Mouse (Mus musculus) cerebellum, adult (tissue): ENCODE measurements at regions not wholly inside any gene's neighbourhood (a gene's known extent, or its start where the extent isn't known, plus 50 kb on each side); places are given as distances from the start of the nearest gene placed in this dataset.

Experiments used
- ATAC-seq: cut with Nextera tagmentation; 2 replicates; pipeline ENCODE4 v1.9.2; 2017; ENCODE audit warnings: mild to moderate bottlenecking, moderate library complexity, mixed read lengths; ENCODE audit not compliant: insufficient number of reproducible peaks, low FRiP score, low TSS enrichment

- ATAC-seq: peak; percentile 98
Observed at GRCm38 (mm10) chr14:84750195-84750867, 307.0 kb downstream of the Pcdh17 start.

- ATAC-seq: no peak
Observed at GRCm38 (mm10) chr14:84757592-84757991, 314.2 kb downstream of the Pcdh17 start.

DNA sequence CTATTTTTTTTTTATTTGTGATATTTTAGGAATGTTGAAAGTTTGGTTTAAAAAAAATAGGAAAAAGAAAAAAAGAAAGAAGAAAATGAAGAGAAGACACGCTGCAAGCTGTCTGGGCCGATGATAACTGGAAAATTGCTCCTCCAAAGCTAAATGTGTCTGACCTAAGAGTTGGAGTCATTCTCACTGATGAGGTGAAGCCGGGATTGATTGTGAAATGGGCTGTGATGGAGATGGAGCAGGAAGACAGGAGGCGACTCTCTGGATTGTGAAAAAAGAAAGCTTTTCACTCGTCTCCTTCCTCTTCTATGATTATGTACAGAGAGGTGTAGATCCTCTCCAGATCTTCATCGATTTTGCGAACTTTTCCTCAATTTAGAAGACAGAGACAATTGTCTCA, 349.8 kb downstream of the Pcdh17 start:
- ATAC-seq: no peak

DNA sequence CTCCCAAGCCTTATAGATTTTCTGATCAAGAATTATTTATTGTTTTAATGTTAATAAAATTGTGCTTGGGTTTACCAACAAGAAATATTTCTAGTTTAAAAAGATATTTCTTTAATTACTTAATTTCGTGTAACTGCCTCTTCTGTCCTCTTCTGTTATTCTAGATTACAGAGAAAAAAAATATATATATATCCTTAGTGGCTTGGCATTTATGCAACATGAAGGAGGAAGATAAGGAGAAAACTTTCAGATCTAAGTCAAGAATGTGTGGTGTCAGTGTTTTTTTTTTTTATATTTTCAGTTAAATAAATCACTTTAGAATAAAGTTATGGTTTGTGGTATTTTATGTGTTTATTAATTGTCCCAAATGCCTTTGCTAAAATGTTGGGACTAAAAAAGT, 357.6 kb downstream of the Pcdh17 start:
- no peak for ATAC-seq

- no peak for ATAC-seq
Observed at GRCm38 (mm10) chr14:84802640-84803039, 359.3 kb downstream of the Pcdh17 start.
